In genomic region chr6:72898244-72899200, GRCm38 (mm10) we compare ENCODE assay signal across 8 mouse cellular contexts. TPM values are rescaled to one million over a fixed set of nuclear protein-coding genes. Genes with fewer than 3 reads are reported as not detected.
DNase-seq lines count a peak whose midpoint lies in the region; ATAC-seq and TF ChIP-seq lines count a peak whose summit lies in the region.

No protein-coding gene starts in this region.

- H3K4me3 ChIP-seq in embryonic facial prominence, embryonic 10.5 days, result peak overlapping the region; percentile 97
- peak overlapping the region; percentile 73 for H3K4me3 ChIP-seq in heart, adult 2 months
- H3K4me3 ChIP-seq in kidney, adult 2 months (ENCODE audit: insufficient read depth, low read depth, low read length), result peak overlapping the region; percentile 99
- peak overlapping the region; percentile 97 for H3K4me3 ChIP-seq in liver, embryonic 12.5 days

- no peaks in the 10 kb centered on the region for H3K27me3 ChIP-seq in embryonic facial prominence, embryonic 10.5 days (replicated peaks; ENCODE audit: low read depth, poor library complexity, severe bottlenecking)
- H3K27me3 ChIP-seq in heart, adult 2 months (ENCODE audit: control insufficient read depth, insufficient read depth, low read length), result no peaks in the 10 kb centered on the region
- H3K27me3 ChIP-seq in kidney, adult 2 months (replicated peaks; ENCODE audit: control insufficient read depth, insufficient read depth, low read length), result no peaks in the 10 kb centered on the region
- H3K27me3 ChIP-seq in liver, embryonic 12.5 days (replicated peaks), result no peaks in the 10 kb centered on the region
- no peaks in the 10 kb centered on the region for H3K27me3 ChIP-seq in splenic B cell, adult 2 months (ENCODE audit: control insufficient read depth, insufficient read depth, low read length, poor library complexity, severe bottlenecking)

- H3K27ac ChIP-seq in embryonic facial prominence, embryonic 10.5 days (replicated peaks), result peak overlapping the region; percentile 100
- peak overlapping the region; percentile 94 for H3K27ac ChIP-seq in heart, adult 2 months
- peak overlapping the region; percentile 76 for H3K27ac ChIP-seq in kidney, adult 2 months (ENCODE audit: insufficient read depth, low read depth, low read length)
- peak overlapping the region; percentile 99 for H3K27ac ChIP-seq in liver, embryonic 12.5 days

- no peak for TF ChIP-seq POLR2A in heart, adult 2 months (IDR thresholded peaks at IDR 0.05; ENCODE audit: insufficient read depth, low read depth, low read length)
- TF ChIP-seq POLR2A in kidney, adult 2 months (IDR thresholded peaks at IDR 0.05; ENCODE audit: low read depth, low read length), result no peak

- peak; percentile 65 for ATAC-seq in liver, embryonic 12.5 days

- no peak for TF ChIP-seq EP300 in heart, adult 2 months (IDR thresholded peaks at IDR 0.05; ENCODE audit: insufficient read depth, low read depth, low read length)

- H3K36me3 ChIP-seq in embryonic facial prominence, embryonic 10.5 days (replicated peaks), result peaks cover 22% of the 10 kb centered on the region
- H3K36me3 ChIP-seq in heart, adult 2 months (ENCODE audit: control insufficient read depth, insufficient read depth, low read length), result peaks cover 24% of the 10 kb centered on the region
- no peaks in the 10 kb centered on the region for H3K36me3 ChIP-seq in kidney, adult 2 months (ENCODE audit: control insufficient read depth, insufficient read depth, low read length)
- peaks cover 26% of the 10 kb centered on the region for H3K36me3 ChIP-seq in liver, embryonic 12.5 days
- no peaks in the 10 kb centered on the region for H3K36me3 ChIP-seq in splenic B cell, adult 2 months (ENCODE audit: control insufficient read depth, insufficient read depth, low read length, poor library complexity, severe bottlenecking)

- peak; percentile 68 for DNase-seq in 3134 (ENCODE audit: extremely low read depth, insufficient read length, low spot score)
- peak; percentile 77 for DNase-seq in adrenal gland, postnatal 10 days
- peak; percentile 77 for DNase-seq in embryonic facial prominence, embryonic 10.5 days (ENCODE audit: low spot score)
- peak; percentile 81 to 82 for DNase-seq in heart, adult 2 months
- peak; percentile 68 for DNase-seq in kidney, adult 2 months
- peak; percentile 80 for DNase-seq in naive thymus-derived CD4-positive, alpha-beta T cell, adult 2 months (ENCODE audit: low read depth)
- DNase-seq in splenic B cell, adult 2 months (ENCODE audit: low read depth, low spot score), result peak; percentile 66

- H3K4me1 ChIP-seq in embryonic facial prominence, embryonic 10.5 days, result peaks cover 27% of the 10 kb centered on the region
- H3K4me1 ChIP-seq in heart, adult 2 months (ENCODE audit: control insufficient read depth, insufficient read depth, low read length), result peaks cover 19% of the 10 kb centered on the region
- peaks cover 15% of the 10 kb centered on the region for H3K4me1 ChIP-seq in kidney, adult 2 months (ENCODE audit: control insufficient read depth, insufficient read depth, low read length)
- H3K4me1 ChIP-seq in liver, embryonic 12.5 days, result peaks cover 56% of the 10 kb centered on the region

- intact Hi-C loops in heart, adult 2 months (cut with DNase I), result loop anchor here (5.0 kb wide), 1 partner anchor 46 kb away; no protein-coding TSS in a partner anchor

- H3K4me2 ChIP-seq in liver, embryonic 12.5 days, result peak overlapping the region; percentile 98

- peaks cover 12% of the 10 kb centered on the region for H3K79me2 ChIP-seq in heart, adult 2 months (replicated peaks; ENCODE audit: control insufficient read depth, insufficient read depth, low read length)

- no peak for TF ChIP-seq CTCF in heart, adult 2 months (IDR thresholded peaks at IDR 0.05)
- TF ChIP-seq CTCF in kidney, adult 2 months (conservative IDR thresholded peaks at IDR 0.05; ENCODE audit: insufficient read depth, insufficient read length, low read depth, low read length), result no peak

- H3K9ac ChIP-seq in heart, adult 2 months (ENCODE audit: low read depth, low read length), result peak overlapping the region; percentile 95
- H3K9ac ChIP-seq in liver, embryonic 12.5 days, result peak overlapping the region; percentile 99

- no peaks in the 10 kb centered on the region for H3K9me3 ChIP-seq in embryonic facial prominence, embryonic 10.5 days
- no peaks in the 10 kb centered on the region for H3K9me3 ChIP-seq in liver, embryonic 12.5 days (replicated peaks)

- under 1% methylated on average over 71 of the region's 71 CpGs for WGBS in embryonic facial prominence, embryonic 10.5 days
- 1% methylated on average over 55 of the region's 71 CpGs for WGBS in heart, adult 2 months
- 1% methylated on average over 71 of the region's 71 CpGs for WGBS in kidney, adult 2 months
- WGBS in liver, embryonic 12.5 days (ENCODE audit: insufficient replicate concordance), result under 1% methylated on average over 60 of the region's 71 CpGs

RNA-seq across cellular contexts. Expression of gene Kcmf1, which starts 1.3 kb away (rescaled TPM):
- 10 to 100 TPM; 85.5 to 91.6 TPM for total RNA-seq in adrenal gland, postnatal 10 days (2021)
- polyA plus RNA-seq in embryonic facial prominence, embryonic 10.5 days (2016; fragmentation: Nextera tagmentation; extraction: Ambion mirVana), result 32.3 and 37.5 TPM in 2 replicates
- total RNA-seq in heart, adult 2 months (2021), result 100 to 1,000 TPM in 1 of 2 experiments, 10 to 100 TPM in 1; 95.7 to 107 TPM
- polyA plus RNA-seq in heart, adult 2 months (2012; rRNA removed), result 114 and 185 TPM in 2 replicates
- polyA plus RNA-seq in kidney, adult 2 months (2012; rRNA removed), result 107 and 160 TPM in 2 replicates
- polyA plus RNA-seq in liver, embryonic 12.5 days (2016; fragmentation: Nextera tagmentation; extraction: Ambion mirVana), result 48.7 and 49.2 TPM in 2 replicates

Comparison
In these comparisons a context has a peak if more than half of its experiments do, and no peak if none do; other contexts are left out.
1. Peak in every context shown above with its lines: DNase-seq, ATAC-seq, H3K4me3 ChIP-seq and H3K27ac ChIP-seq.